Mouse (Mus musculus) neural tube, embryonic 11.5 days (tissue): ENCODE data around the gene Cdh6. TPM values are rescaled to one million over a fixed set of nuclear protein-coding genes. Genes with fewer than 3 reads are reported as not detected.

Source experiments
- ATAC-seq: fragments of 200-750 bp; cut with Nextera tagmentation; 2 replicates; pipeline ENCODE4 v1.8.0; 2017; ENCODE audit warnings: moderate number of reproducible peaks, mild to moderate bottlenecking, moderate TSS enrichment, moderate library complexity; ENCODE audit not compliant: insufficient read depth, low FRiP score, low TSS enrichment
- DNase-seq: peaks from one replicate; pipeline ENCODE4 v3.0.0-alpha.2; 2015; ENCODE audit warnings: low spot score
- H3K27ac ChIP-seq: fragments of 300-500 bp; sonication (generic); 2 replicates; pipeline ENCODE4 v1.5.1; 2014; ENCODE audit warnings: low read depth, mild to moderate bottlenecking, low read length
- H3K27me3 ChIP-seq: fragments of 300-500 bp; sonication (generic); 2 replicates; pipeline ENCODE4 v1.6.1; 2014; ENCODE audit warnings: mild to moderate bottlenecking, low read length, mixed read lengths; ENCODE audit not compliant: control insufficient read depth, insufficient read depth
- H3K36me3 ChIP-seq: fragments of 300-500 bp; sonication (generic); 2 replicates; pipeline ENCODE4 v1.6.1; 2014; ENCODE audit warnings: mild to moderate bottlenecking, low read length, moderate library complexity, mixed read lengths; ENCODE audit not compliant: control insufficient read depth, insufficient read depth
- H3K4me1 ChIP-seq: fragments of 300-500 bp; sonication (generic); 2 replicates; pipeline ENCODE4 v1.6.1; 2014; ENCODE audit warnings: low read length, mixed read lengths; ENCODE audit not compliant: control insufficient read depth, insufficient read depth
- H3K4me2 ChIP-seq: fragments of 300-500 bp; sonication (generic); 2 replicates; pipeline ENCODE4 v1.6.1; 2014; ENCODE audit warnings: low read depth, mild to moderate bottlenecking, moderate library complexity
- H3K4me3 ChIP-seq: fragments of 300-500 bp; sonication (generic); 2 replicates; pipeline ENCODE4 v1.5.1; 2014; ENCODE audit warnings: low read depth, low read length
- H3K9ac ChIP-seq: fragments of 300-500 bp; sonication (generic); 2 replicates; pipeline ENCODE4 v1.6.1; 2014; ENCODE audit warnings: mild to moderate bottlenecking, low read length
- H3K9me3 ChIP-seq: fragments of 300-500 bp; sonication (generic); 2 replicates; pipeline ENCODE4 v1.6.1; 2016; ENCODE audit warnings: low read length; ENCODE audit not compliant: control insufficient read depth
- WGBS: fragments of 180-500 bp; shearing (Covaris S2); extraction: QIAGEN DNeasy Blood & Tissue Kit; methylation state at CpG from one replicate; pipeline ENCODE4 v1.1.7; 2014; 5-methylcytosine and 5-hydroxymethylcytosine counted together
- polyA plus RNA-seq: library from polyadenylated mRNA; unstranded; fragments of >200 nt; fragmentation: Nextera tagmentation; extraction: Ambion mirVana; gene quantifications from 2 replicates; pipeline ENCODE4 v1.2.1, GENCODE M21; 2014

Gene Cdh6
- polyA plus RNA-seq, 1 experiment from 2014 or later: 21.6 TPM

DNA sequence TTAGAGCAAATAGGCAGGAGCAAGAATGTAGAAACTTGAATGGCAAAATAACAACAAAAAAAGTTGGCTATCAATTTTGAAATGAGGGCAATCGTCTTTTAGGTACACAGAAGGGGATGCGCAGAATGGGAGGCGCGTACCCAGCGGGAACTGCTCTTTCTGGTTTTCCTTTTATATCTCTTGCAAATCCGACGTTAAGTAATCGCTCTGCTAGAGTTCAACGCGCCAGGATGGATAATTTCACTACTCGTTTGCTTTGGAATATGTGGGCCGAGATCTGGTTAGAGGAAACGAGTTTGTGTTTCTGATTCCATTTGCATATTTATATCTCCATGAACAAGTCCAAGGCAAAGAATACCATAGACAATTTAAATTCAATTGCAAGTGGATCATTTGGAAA lies 81.4 kb downstream of the Cdh6 start:
- 93% methylated on average over 13 of the region's 13 CpGs for WGBS
- no peak for DNase-seq
- Histone ChIP-seq H3K4me2 (no peak overlapping the region), H3K9me3 (no peaks in the 10 kb centered on the region), H3K4me1 (0 out of 2 replicates have a peak, but pooled peaks cover 2% of the 10 kb centered on the region), H3K36me3 (no peaks in the 10 kb centered on the region), H3K27me3 (no peaks in the 10 kb centered on the region), H3K27ac (no peak overlapping the region), H3K4me3 (no peak overlapping the region), H3K9ac (no peak overlapping the region)
- no peak for ATAC-seq

- peak; percentile 86 for ATAC-seq
Observed at GRCm38 (mm10) chr15:13088504-13089058, 84.9 kb downstream of the Cdh6 start.

GRCm38 (mm10) chr15:13084746-13085145 lies 88.7 kb downstream of the Cdh6 start:
- DNase-seq: no peak
- Histone ChIP-seq H3K27me3 (no peaks in the 10 kb centered on the region), H3K27ac (no peak overlapping the region), H3K9me3 (no peaks in the 10 kb centered on the region), H3K36me3 (no peaks in the 10 kb centered on the region), H3K4me1 (0 out of 2 replicates have a peak, but pooled peaks cover 1% of the 10 kb centered on the region), H3K9ac (no peak overlapping the region), H3K4me3 (no peak overlapping the region), H3K4me2 (no peak overlapping the region)
- WGBS: 89% methylated on average over 9 of the region's 9 CpGs
- no peak for ATAC-seq

More at GRCm38 (mm10) chr15:13088504-13089058, 84.9 kb downstream of the Cdh6 start:
- Histone ChIP-seq H3K9ac (no peak overlapping the region), H3K27me3 (no peaks in the 10 kb centered on the region), H3K4me2 (no peak overlapping the region), H3K36me3 (no peaks in the 10 kb centered on the region), H3K27ac (no peak overlapping the region), H3K4me3 (no peak overlapping the region), H3K9me3 (no peaks in the 10 kb centered on the region), H3K4me1 (0 out of 2 replicates have a peak, but pooled peaks cover 2% of the 10 kb centered on the region)
- peak; percentile 73 for DNase-seq
- 51% methylated on average over 7 of the region's 7 CpGs for WGBS

DNA sequence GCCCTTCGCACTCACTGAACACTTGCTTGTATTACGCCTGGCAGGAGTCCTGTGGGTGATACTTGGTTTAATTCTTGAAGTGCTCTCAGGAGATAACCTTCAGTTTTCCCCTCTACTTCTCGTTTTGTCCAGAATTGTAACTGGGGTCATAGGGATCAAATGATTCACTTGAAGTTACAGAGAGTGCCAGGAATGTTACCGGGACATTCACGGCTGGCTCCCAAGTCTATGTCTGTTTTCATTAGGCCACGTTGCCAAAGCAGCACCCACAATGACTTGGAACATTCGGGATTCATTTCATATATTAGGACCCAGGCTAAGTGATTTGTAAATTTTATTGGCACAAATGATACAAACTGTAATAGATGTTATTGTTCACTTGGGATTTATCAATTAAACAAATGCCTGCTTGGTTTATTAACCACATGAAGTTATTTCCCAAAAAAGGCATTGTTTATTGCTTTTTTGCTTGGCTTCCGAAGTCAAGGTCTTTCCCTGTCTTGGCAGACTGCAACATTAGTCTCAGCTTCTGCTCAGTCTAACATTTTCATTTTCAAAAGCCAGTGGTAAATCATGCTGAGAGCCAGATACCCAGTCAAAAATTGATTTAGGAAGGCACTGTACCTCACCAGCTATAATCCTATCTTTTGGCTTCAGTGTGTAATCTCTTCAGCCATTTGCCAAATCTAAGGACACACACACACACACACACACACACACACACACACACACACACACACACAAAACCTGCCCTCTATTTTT lies 96.4 kb downstream of the Cdh6 start:
- no peak for ATAC-seq
- Histone ChIP-seq H3K36me3 (no peaks in the 10 kb centered on the region), H3K9me3 (no peaks in the 10 kb centered on the region), H3K4me2 (no peak overlapping the region), H3K27ac (no peak overlapping the region), H3K9ac (no peak overlapping the region), H3K4me1 (no peaks in the 10 kb centered on the region), H3K4me3 (no peak overlapping the region), H3K27me3 (no peaks in the 10 kb centered on the region)
- DNase-seq: no peak
- WGBS: 85% methylated on average over 8 of the region's 8 CpGs

- Histone ChIP-seq H3K4me1 (no peaks in the 10 kb centered on the region), H3K36me3 (no peaks in the 10 kb centered on the region), H3K4me3 (no peak overlapping the region), H3K9me3 (no peaks in the 10 kb centered on the region), H3K9ac (no peak overlapping the region), H3K27ac (no peak overlapping the region), H3K4me2 (no peak overlapping the region), H3K27me3 (no peaks in the 10 kb centered on the region)
- DNase-seq (no peak), ATAC-seq (no peak)
- 80% methylated on average over 4 of the region's 4 CpGs for WGBS
Observed at GRCm38 (mm10) chr15:13074047-13074446, 99.4 kb downstream of the Cdh6 start.

- no peak for ATAC-seq
- H3K4me2 ChIP-seq: no peak overlapping the region
- no peak for DNase-seq
Observed at GRCm38 (mm10) chr15:13068213-13068516, 105.3 kb downstream of the Cdh6 start.

GRCm38 (mm10) chr15:13067429-13068212 lies 105.9 kb downstream of the Cdh6 start:
- H3K27me3 ChIP-seq: no peaks in the 10 kb centered on the region
- no peaks in the 10 kb centered on the region for H3K9me3 ChIP-seq
- H3K9ac ChIP-seq: no peak overlapping the region
- no peak overlapping the region for H3K4me2 ChIP-seq
- no peaks in the 10 kb centered on the region for H3K4me1 ChIP-seq
- 0 out of 2 replicates have a peak, but pooled peaks have one; percentile 49 for ATAC-seq
- H3K4me3 ChIP-seq: no peak overlapping the region
- 51% methylated on average over 20 of the region's 20 CpGs for WGBS
- no peak for DNase-seq
- no peak overlapping the region for H3K27ac ChIP-seq
- no peaks in the 10 kb centered on the region for H3K36me3 ChIP-seq

More at GRCm38 (mm10) chr15:13068213-13068516, 105.3 kb downstream of the Cdh6 start:
- no peaks in the 10 kb centered on the region for H3K4me1 ChIP-seq
- H3K9ac ChIP-seq: no peak overlapping the region
- H3K27ac ChIP-seq: no peak overlapping the region
- H3K36me3 ChIP-seq: no peaks in the 10 kb centered on the region
- no peaks in the 10 kb centered on the region for H3K9me3 ChIP-seq
- H3K4me3 ChIP-seq: no peak overlapping the region
- H3K27me3 ChIP-seq: no peaks in the 10 kb centered on the region

- Histone ChIP-seq H3K4me2 (no peak overlapping the region), H3K4me3 (no peak overlapping the region), H3K9me3 (no peaks in the 10 kb centered on the region), H3K36me3 (no peaks in the 10 kb centered on the region), H3K9ac (no peak overlapping the region), H3K4me1 (no peaks in the 10 kb centered on the region), H3K27ac (no peak overlapping the region), H3K27me3 (no peaks in the 10 kb centered on the region)
- DNase-seq (no peak), ATAC-seq (no peak)
- WGBS: 59% methylated on average over 9 of the region's 9 CpGs
Observed at GRCm38 (mm10) chr15:13066765-13067164, 106.7 kb downstream of the Cdh6 start.
